Mouse (Mus musculus) kidney, adult 8-10 months (tissue): ENCODE measurements around the gene Exoc6b.
A peak's percentile ranks its signal among the peaks of the same experiment; 100 is the strongest.

Experiments
- DNase-seq, 2 experiments: peaks; one replicate each; pipeline ENCODE4 v3.0.0; 2022

Exoc6b gene

GRCm38 (mm10) chr6:84583371-84583770, 485.9 kb downstream of the Exoc6b start:
- DNase-seq: peak; percentile 60 to 71

GRCm38 (mm10) chr6:84582826-84583225, 486.5 kb downstream of the Exoc6b start:
- no peak for DNase-seq

- no peak for DNase-seq
Measured at GRCm38 (mm10) chr6:84581833-84582445, 487.4 kb downstream of the Exoc6b start.

GRCm38 (mm10) chr6:84580979-84581832, 488.1 kb downstream of the Exoc6b start:
- no peak for DNase-seq

GRCm38 (mm10) chr6:84579508-84579907, 489.8 kb downstream of the Exoc6b start:
- DNase-seq: no peak

- DNase-seq: peak in 1 of 2 experiments; percentile 33
Measured at GRCm38 (mm10) chr6:84578928-84579327, 490.4 kb downstream of the Exoc6b start.

GRCm38 (mm10) chr6:84577898-84578297, 491.4 kb downstream of the Exoc6b start:
- DNase-seq: no peak

- DNase-seq: no peak
Measured at GRCm38 (mm10) chr6:84573905-84574660, 495.2 kb downstream of the Exoc6b start.

GRCm38 (mm10) chr6:84570039-84570438, 499.3 kb downstream of the Exoc6b start:
- no peak for DNase-seq

- no peak for DNase-seq
Measured at GRCm38 (mm10) chr6:84569590-84569989, 499.7 kb downstream of the Exoc6b start.

- DNase-seq: no peak
Measured at GRCm38 (mm10) chr6:84568880-84569279, 500.4 kb downstream of the Exoc6b start.
